8 mouse cellular contexts compared by ENCODE assay signal in the genomic region with DNA sequence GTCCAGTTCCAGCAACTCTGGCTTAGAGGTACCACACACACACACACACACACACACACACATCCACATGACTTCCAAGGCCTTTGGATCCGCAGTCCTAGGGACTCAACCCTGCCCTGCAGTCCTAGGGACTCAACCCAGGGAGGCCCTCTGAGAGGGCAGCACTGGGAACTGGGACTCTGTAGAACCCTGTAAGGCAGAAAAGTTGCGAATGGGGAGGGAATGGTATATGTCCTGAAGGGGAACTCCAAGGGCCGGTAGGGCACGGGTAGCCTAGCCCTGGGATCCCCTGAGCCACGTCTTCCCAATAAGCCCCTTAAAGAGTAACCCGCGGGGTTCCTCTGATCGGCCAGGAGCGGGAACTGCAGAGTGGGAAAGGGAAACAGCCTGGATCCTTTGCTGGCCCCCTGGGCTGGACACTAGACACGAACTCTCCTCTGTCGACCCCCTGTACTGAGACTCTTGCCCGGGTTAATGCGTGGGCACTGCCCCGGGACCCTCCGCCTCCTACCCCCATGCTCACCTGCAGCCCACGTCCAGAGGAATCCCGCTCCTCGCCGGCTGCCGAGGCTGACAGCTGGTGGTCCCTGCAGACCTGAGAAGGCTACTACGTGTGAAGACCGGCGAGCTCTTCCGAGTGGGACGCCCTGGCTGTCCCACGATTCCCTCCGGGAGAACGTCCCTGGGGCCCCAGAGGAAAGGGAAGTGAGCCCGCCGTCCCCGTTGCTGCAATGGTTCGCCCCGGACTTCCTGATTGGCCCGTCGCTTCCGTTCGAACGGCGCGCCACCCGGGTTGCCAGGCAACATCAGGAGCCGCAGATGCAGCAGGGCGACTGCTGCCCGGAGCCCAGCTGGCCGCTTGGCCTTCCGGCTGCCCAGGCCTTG. TPM values are rescaled to one million over a fixed set of nuclear protein-coding genes. Genes with fewer than 3 reads are reported as not detected.
DNase-seq lines count a peak whose midpoint lies in the region; ATAC-seq and TF ChIP-seq lines count a peak whose summit lies in the region.

Fam110a (minus strand) TSS at position 750 of the 885 bp plus-strand sequence.

- under 1% methylated on average over 46 of the region's 46 CpGs for WGBS in hindbrain, embryonic 12.5 days
- under 1% methylated on average over 44 of the region's 46 CpGs for WGBS in lung, postnatal 0 days

- no peaks in the 10 kb centered on the region for H3K36me3 ChIP-seq in hindbrain, embryonic 12.5 days
- no peaks in the 10 kb centered on the region for H3K36me3 ChIP-seq in lung, postnatal 0 days (ENCODE audit: insufficient read depth, low read length)

- H3K4me3 ChIP-seq in hindbrain, embryonic 12.5 days, result peak within 1 kb of the TSS; percentile 79
- H3K4me3 ChIP-seq in lung, postnatal 0 days (ENCODE audit: low read depth, low read length), result peak within 1 kb of the TSS; percentile 61

- H3K9me3 ChIP-seq in hindbrain, embryonic 12.5 days (replicated peaks), result no peaks in the 10 kb centered on the region
- no peaks in the 10 kb centered on the region for H3K9me3 ChIP-seq in lung, postnatal 0 days (ENCODE audit: low read length)

- peaks cover 36% of the 10 kb centered on the region for H3K4me1 ChIP-seq in hindbrain, embryonic 12.5 days
- peaks cover 24% of the 10 kb centered on the region; the same call in 1 of the 2 replicates for H3K4me1 ChIP-seq in lung, postnatal 0 days (ENCODE audit: insufficient read depth, low read depth, low read length)

- peak; percentile 73 for TF ChIP-seq EP300 in lung, postnatal 0 days (IDR thresholded peaks at IDR 0.05)

- no peak for TF ChIP-seq CTCF in lung, postnatal 0 days (IDR thresholded peaks at IDR 0.05)

- H3K27ac ChIP-seq in hindbrain, embryonic 12.5 days, result peak within 1 kb of the TSS; percentile 70; the same call in 1 of the 2 replicates
- peak within 1 kb of the TSS; percentile 77 for H3K27ac ChIP-seq in lung, postnatal 0 days (ENCODE audit: low read length)

- ATAC-seq in hindbrain, embryonic 12.5 days (ENCODE audit: low FRiP score), result peak; percentile 88
- ATAC-seq in lung, postnatal 0 days, result peak; percentile 95

- peak within 1 kb of the TSS; percentile 85 for H3K9ac ChIP-seq in hindbrain, embryonic 12.5 days
- peak within 1 kb of the TSS; percentile 59 for H3K9ac ChIP-seq in lung, postnatal 0 days (replicated peaks; ENCODE audit: low read depth)

- H3K27me3 ChIP-seq in hindbrain, embryonic 12.5 days, result no peaks in the 10 kb centered on the region
- no peaks in the 10 kb centered on the region for H3K27me3 ChIP-seq in lung, postnatal 0 days (replicated peaks; ENCODE audit: insufficient read depth, low read length)

- peak within 1 kb of the TSS; percentile 82 for H3K4me2 ChIP-seq in hindbrain, embryonic 12.5 days (replicated peaks)
- H3K4me2 ChIP-seq in lung, postnatal 0 days (replicated peaks; ENCODE audit: low read depth, low read length), result peak within 1 kb of the TSS; percentile 90

- DNase-seq in NIH3T3 (ENCODE audit: low read depth), result peak; percentile 95
- DNase-seq in cerebellum, postnatal 14 days, result peak; percentile 90 to 91
- DNase-seq in frontal cortex, postnatal 14 days (ENCODE audit: low spot score in 2 of 2), result peak; percentile 86 to 90
- peak; percentile 90 to 92 for DNase-seq in layer of hippocampus, postnatal 10 days (ENCODE audit: low spot score in 2 of 2)
- peak; percentile 96 for DNase-seq in lung, postnatal 0 days (ENCODE audit: low spot score)
- DNase-seq in ovary, postnatal 10 days (ENCODE audit: low spot score), result peak; percentile 77
- DNase-seq in thymus, postnatal 0 days (ENCODE audit: low spot score), result peak; percentile 84

RNA-seq across cellular contexts. Expression of gene Fam110a, which starts in this region (rescaled TPM):
- polyA plus RNA-seq in hindbrain, embryonic 12.5 days (2016; fragmentation: Nextera tagmentation; extraction: Ambion mirVana), result 78.6 and 86.0 TPM in 2 replicates
- 10 to 100 TPM in 1 of 2 experiments, 1 to 10 TPM in 1; 9.0 to 11.1 TPM for total RNA-seq in layer of hippocampus, postnatal 10 days (2021)
- polyA plus RNA-seq in lung, postnatal 0 days (2015; fragmentation: Nextera tagmentation; extraction: Ambion mirVana), result 34.8 and 36.3 TPM in 2 replicates
- 30.3 and 31.0 TPM in 2 replicates for polyA plus RNA-seq in thymus, postnatal 0 days (2015; fragmentation: Nextera tagmentation; extraction: Ambion mirVana)

Comparison
In these comparisons a context has a peak if more than half of its experiments do, and no peak if none do; other contexts are left out.
1. Peak in every context shown above with its lines: DNase-seq, ATAC-seq, H3K4me3 ChIP-seq and H3K27ac ChIP-seq.